Mouse (Mus musculus) heart, embryonic 14.5 days (tissue): Measurements from ENCODE around the gene Ankib1. TPM values are rescaled to one million over a fixed set of nuclear protein-coding genes. Genes with fewer than 3 reads are reported as not detected.

Experiments used
- ATAC-seq: fragments of 200-750 bp; cut with Nextera tagmentation; 2 replicates; pipeline ENCODE4 v1.8.0; 2017; ENCODE audit warnings: low read depth, moderate TSS enrichment; ENCODE audit not compliant: insufficient number of reproducible peaks, insufficient read depth, low FRiP score
- H3K27ac ChIP-seq, 2 experiments: fragments of 200-500 bp in 1 of 2; fragments of 300-500 bp in 1 of 2; sonication (generic) in 1 of 2; replicated peaks in 1 of 2; 2 replicates each; pipeline ENCODE4 v1.5.1; 2012 to 2014; ENCODE audit warnings: low read depth in 2 of 2, low read length in 2 of 2, control low read depth in 1 of 2, mild to moderate bottlenecking in 1 of 2, mixed read lengths in 1 of 2; ENCODE audit not compliant: control insufficient read depth in 1 of 2, insufficient read depth in 1 of 2
- H3K27me3 ChIP-seq: fragments of 300-500 bp; sonication (generic); 2 replicates; pipeline ENCODE4 v1.6.1; 2014; ENCODE audit warnings: mild to moderate bottlenecking, low read length, control low read depth; ENCODE audit not compliant: control insufficient read depth, insufficient read depth
- H3K36me3 ChIP-seq: fragments of 300-500 bp; sonication (generic); 2 replicates; pipeline ENCODE4 v1.6.1; 2014; ENCODE audit warnings: mild to moderate bottlenecking, control low read depth, low read length, mixed read lengths; ENCODE audit not compliant: control insufficient read depth, insufficient read depth
- H3K4me1 ChIP-seq, 2 experiments: fragments of 200-500 bp in 1 of 2; fragments of 300-500 bp in 1 of 2; sonication (generic) in 1 of 2; 2 replicates each; pipeline ENCODE4 v1.6.1; 2012 to 2014; ENCODE audit warnings: low read length in 2 of 2, control low read depth in 1 of 2, mixed read lengths in 1 of 2; ENCODE audit not compliant: control insufficient read depth in 2 of 2, insufficient read depth in 2 of 2
- H3K4me2 ChIP-seq: fragments of 300-500 bp; sonication (generic); 2 replicates; pipeline ENCODE4 v1.6.1; 2014; ENCODE audit warnings: mild to moderate bottlenecking, low read length
- H3K4me3 ChIP-seq, 2 experiments: fragments of 200-500 bp in 1 of 2; fragments of 300-500 bp in 1 of 2; sonication (generic) in 1 of 2; 2 replicates each; pipeline ENCODE4 v1.5.1; 2012 to 2014; ENCODE audit warnings: low read length in 2 of 2, mild to moderate bottlenecking in 2 of 2, control low read depth in 1 of 2, low read depth in 1 of 2, moderate library complexity in 1 of 2; ENCODE audit not compliant: control insufficient read depth in 1 of 2, insufficient read depth in 1 of 2
- H3K9ac ChIP-seq: fragments of 300-500 bp; sonication (generic); 2 replicates; pipeline ENCODE4 v1.6.1; 2014; ENCODE audit warnings: mild to moderate bottlenecking, low read length
- H3K9me3 ChIP-seq: fragments of 300-500 bp; sonication (generic); 2 replicates; pipeline ENCODE4 v1.6.1; 2016; ENCODE audit warnings: low read length, control low read depth; ENCODE audit not compliant: control insufficient read depth
- WGBS: fragments of 180-500 bp; shearing (Covaris S2); extraction: QIAGEN DNeasy Blood & Tissue Kit; methylation state at CpG from one replicate; pipeline ENCODE4 v1.1.7; 2014; 5-methylcytosine and 5-hydroxymethylcytosine counted together
- polyA plus RNA-seq: library from polyadenylated mRNA; unstranded; fragments of >200 nt; fragmentation: Nextera tagmentation; extraction: Ambion mirVana; gene quantifications from 2 replicates; pipeline ENCODE4 v1.2.1, GENCODE M21; 2014

Gene Ankib1
- polyA plus RNA-seq, 1 experiment from 2014 or later = 8.0 TPM

DNA sequence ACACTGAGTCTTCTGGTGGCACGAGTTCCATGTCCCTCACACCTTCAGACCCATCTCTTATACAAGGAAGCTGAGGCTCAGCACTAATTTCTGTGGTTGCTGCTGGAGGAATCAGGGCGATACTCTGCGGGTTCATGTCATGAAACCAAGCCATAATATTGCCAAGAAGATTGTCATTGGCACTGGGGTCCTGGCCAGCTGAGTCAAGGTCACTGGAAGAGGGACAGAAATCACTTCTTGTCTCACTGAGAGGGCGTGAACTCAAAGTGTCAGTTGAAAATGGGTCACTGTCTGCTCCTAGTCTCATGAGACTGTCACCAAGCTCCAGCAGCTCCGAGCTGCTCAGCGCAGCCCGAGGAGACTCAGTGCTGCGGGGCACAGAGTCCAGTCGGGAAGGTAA lies 109.8 kb downstream of the Ankib1 start:
- no peak for ATAC-seq

DNA sequence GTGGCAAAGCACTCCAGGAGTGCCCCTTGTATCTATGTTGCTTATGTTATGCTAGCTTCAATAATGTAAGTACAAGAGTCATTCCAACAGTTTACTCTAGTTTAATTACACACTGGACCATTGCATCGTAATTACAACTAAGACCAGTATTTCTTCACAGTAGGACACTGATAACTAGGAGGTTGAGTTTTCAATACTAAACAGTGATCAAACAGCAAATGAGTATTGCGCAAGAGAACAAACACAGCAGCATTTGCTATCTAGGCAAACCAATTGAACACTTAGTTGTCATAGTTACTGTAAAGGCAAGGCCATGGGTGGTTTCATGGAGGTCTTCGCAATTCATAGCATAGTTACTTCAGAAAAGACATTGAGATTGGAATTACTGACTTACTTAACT lies 111.4 kb downstream of the Ankib1 start:
- H3K4me1 ChIP-seq = no peaks in the 10 kb centered on the region
- H3K4me3 ChIP-seq = no peak overlapping the region
- no peak overlapping the region for H3K27ac ChIP-seq
- no peaks in the 10 kb centered on the region for H3K27me3 ChIP-seq
- ATAC-seq = no peak
- H3K36me3 ChIP-seq = peaks cover 56% of the 10 kb centered on the region
- H3K9ac ChIP-seq = no peak overlapping the region
- H3K4me2 ChIP-seq = no peak overlapping the region
- H3K9me3 ChIP-seq = no peaks in the 10 kb centered on the region
- WGBS = 96% methylated on average over 3 of the region's 3 CpGs

More for the DNA sequence above, 109.8 kb downstream of the Ankib1 start:
- Histone ChIP-seq H3K27me3 (no peaks in the 10 kb centered on the region), H3K4me1 (no peaks in the 10 kb centered on the region), H3K4me2 (no peak overlapping the region), H3K27ac (no peak overlapping the region), H3K9ac (no peak overlapping the region), H3K9me3 (no peaks in the 10 kb centered on the region), H3K4me3 (no peak overlapping the region), H3K36me3 (peaks cover 61% of the 10 kb centered on the region)
- 88% methylated on average over 9 of the region's 9 CpGs for WGBS

DNA sequence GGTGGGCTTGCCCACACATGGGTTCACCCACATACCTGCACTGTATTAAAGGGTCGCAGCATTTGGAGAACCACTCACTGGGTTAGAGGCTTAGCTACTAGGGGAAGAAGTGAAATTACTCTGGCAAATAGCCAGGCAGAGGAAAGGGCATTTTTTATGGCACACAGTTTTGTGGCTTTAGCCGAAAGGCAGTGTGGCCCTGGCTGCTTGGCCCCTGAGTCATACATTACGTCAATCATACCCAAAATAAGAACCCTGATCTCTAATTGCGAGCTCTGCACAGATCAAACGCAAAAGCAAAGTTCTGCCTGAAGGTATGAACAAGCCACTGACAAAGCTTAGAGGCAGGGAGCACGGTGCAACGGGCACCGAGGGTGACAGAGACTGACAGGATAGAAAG lies 114.4 kb downstream of the Ankib1 start:
- no peaks in the 10 kb centered on the region for H3K27me3 ChIP-seq
- H3K9ac ChIP-seq = no peak overlapping the region
- whole genome bisulfite sequencing = 88% methylated on average over 8 of the region's 8 CpGs
- peaks cover 38% of the 10 kb centered on the region for H3K36me3 ChIP-seq
- no peak overlapping the region for H3K4me2 ChIP-seq
- no peaks in the 10 kb centered on the region for H3K9me3 ChIP-seq
- ATAC-seq = no peak
- no peaks in the 10 kb centered on the region for H3K4me1 ChIP-seq
- H3K4me3 ChIP-seq = no peak overlapping the region
- no peak overlapping the region for H3K27ac ChIP-seq

DNA sequence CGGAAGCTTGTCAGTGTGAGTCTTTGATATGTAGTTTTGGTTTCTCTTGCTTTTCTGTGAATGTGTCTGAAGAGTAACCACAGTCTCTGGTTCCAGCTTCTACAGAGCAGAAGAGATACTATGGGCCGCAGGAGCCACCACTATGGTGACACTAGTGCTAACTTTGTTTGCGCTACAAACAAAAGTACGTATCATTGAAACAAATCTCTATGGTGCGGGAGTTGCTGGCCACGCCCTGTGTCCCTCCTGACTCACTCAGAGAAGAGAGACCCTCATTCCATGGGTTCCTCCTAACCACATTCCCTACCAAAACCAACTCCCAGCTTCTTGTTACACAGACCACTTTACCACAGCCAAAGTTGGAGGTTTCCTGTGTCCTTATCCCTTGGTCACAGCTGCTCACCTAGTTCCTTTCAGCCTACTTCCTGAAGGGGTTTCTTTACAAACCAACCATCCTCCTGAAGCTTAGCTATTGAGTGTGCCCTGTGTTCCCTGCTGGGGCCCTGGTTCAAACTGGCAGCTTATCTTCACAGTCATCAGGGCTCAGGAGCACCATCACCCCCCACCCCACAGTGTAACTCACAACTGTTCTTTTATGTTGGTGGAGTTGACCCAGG lies 132.7 kb downstream of the Ankib1 start:
- no peaks in the 10 kb centered on the region for H3K36me3 ChIP-seq
- H3K4me1 ChIP-seq = no peaks in the 10 kb centered on the region
- no peaks in the 10 kb centered on the region for H3K9me3 ChIP-seq
- no peak overlapping the region for H3K27ac ChIP-seq
- H3K27me3 ChIP-seq = no peaks in the 10 kb centered on the region
- ATAC-seq = no peak
- H3K4me2 ChIP-seq = no peak overlapping the region
- 86% methylated on average over 6 of the region's 6 CpGs for WGBS
- H3K4me3 ChIP-seq = no peak overlapping the region
- H3K9ac ChIP-seq = no peak overlapping the region

DNA sequence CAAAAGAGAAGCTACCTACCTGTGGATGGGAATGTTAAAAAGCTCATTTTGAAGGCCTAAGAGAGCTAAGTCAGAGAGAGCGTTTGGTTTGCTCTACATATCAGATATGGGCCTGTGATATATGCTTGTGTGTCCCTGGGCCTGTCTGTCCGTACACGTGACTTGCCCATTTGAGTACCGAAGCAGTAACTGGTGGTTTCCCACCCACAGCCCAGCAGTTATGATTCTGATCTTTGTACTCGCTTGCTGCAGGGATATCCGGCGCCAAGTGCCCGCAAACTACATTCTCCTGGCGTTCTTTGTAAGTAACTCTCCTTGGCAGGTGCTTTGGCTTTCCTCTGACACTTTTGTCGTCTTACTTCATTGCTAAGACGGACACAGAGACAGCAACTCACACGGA lies 136.1 kb downstream of the Ankib1 start:
- Histone ChIP-seq H3K4me2 (no peak overlapping the region), H3K9ac (no peak overlapping the region), H3K4me1 (no peaks in the 10 kb centered on the region), H3K4me3 (no peak overlapping the region), H3K9me3 (no peaks in the 10 kb centered on the region), H3K36me3 (no peaks in the 10 kb centered on the region), H3K27ac (no peak overlapping the region), H3K27me3 (no peaks in the 10 kb centered on the region)
- ATAC-seq = no peak
- WGBS = 81% methylated on average over 12 of the region's 12 CpGs

DNA sequence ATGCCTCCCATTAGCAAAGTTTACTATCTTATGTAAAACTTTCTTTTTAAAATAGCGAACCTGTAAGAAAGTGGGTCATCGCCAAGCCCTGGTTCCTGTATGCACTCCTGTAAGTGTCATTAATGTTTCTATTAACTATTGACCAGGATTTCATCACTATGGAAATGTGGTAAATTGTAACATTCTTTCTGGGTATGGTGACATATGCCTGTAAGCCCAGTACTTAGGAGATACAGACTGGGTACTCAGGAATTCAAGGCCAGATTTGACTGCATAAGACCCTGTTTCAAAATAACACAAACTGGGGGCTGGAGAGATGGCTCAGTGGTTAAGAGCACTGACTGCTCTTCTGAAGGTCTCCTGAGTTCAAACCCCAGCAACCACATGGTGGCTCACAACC lies 137.5 kb downstream of the Ankib1 start:
- Histone ChIP-seq H3K9me3 (no peaks in the 10 kb centered on the region), H3K27me3 (no peaks in the 10 kb centered on the region), H3K4me1 (no peaks in the 10 kb centered on the region), H3K27ac (no peak overlapping the region), H3K36me3 (no peaks in the 10 kb centered on the region), H3K4me2 (no peak overlapping the region), H3K4me3 (no peak overlapping the region), H3K9ac (no peak overlapping the region)
- ATAC-seq = no peak
- WGBS = 93% methylated on average over 2 of the region's 2 CpGs

DNA sequence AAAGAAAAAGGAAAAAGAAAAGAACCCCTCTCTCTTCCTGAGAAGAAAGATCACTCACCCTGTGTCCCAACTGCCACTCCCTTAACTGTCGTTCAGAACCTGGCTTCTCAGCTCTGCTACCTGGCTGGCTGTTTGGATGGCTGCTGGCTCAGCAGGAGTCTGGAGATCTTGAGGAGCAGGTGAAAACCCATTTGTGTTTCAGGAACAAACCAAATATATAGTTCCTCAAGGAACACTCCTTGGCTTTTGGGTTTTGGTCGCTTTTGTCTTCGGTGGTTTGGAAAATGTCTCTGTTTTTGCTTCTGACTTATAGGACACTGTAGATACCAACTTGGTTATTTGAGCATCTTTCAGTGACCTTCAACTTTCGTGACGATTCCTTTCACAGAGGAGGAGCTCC lies 145.6 kb downstream of the Ankib1 start, which contains the start of gene Gatad1:
Gene Gatad1 (minus strand): TSS at position 101 of the 400 bp plus-strand sequence.
- H3K9me3 ChIP-seq = 0 out of 2 replicates have a peak, but pooled peaks cover 3% of the 10 kb centered on the region
- H3K4me3 ChIP-seq = no peak within 1 kb of the TSS
- no peak for ATAC-seq
- no peak within 1 kb of the TSS for H3K9ac ChIP-seq
- 70% methylated on average over 5 of the region's 5 CpGs for WGBS
- H3K4me1 ChIP-seq = no peaks in the 10 kb centered on the region
- H3K27ac ChIP-seq = no peak within 1 kb of the TSS
- no peak within 1 kb of the TSS for H3K4me2 ChIP-seq
- no peaks in the 10 kb centered on the region for H3K36me3 ChIP-seq
- H3K27me3 ChIP-seq = no peaks in the 10 kb centered on the region

DNA sequence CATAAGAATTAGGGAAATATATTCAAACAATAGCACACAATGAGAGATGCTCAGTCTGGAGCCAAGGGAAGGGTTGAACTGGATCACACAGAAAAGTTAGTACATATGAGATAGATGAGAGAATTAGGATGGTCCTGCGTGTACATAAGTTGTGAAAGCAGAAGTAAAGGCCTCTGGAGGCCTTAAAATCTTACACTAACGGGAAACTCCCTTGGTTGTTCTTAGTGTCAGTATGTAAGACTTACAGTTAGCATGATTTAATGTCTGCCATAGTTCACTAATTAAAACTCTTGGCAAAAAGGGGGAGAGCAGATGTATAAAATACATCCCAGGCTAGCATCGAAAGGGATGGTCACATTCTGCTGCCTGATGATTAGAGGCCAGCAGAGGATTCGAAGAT lies 148.9 kb downstream of the Ankib1 start:
- WGBS = 82% methylated on average over 4 of the region's 4 CpGs
- Histone ChIP-seq H3K36me3 (no peaks in the 10 kb centered on the region), H3K27me3 (no peaks in the 10 kb centered on the region), H3K9me3 (0 out of 2 replicates have a peak, but pooled peaks cover under 1% of the 10 kb centered on the region), H3K9ac (no peak overlapping the region), H3K4me2 (no peak overlapping the region), H3K4me1 (no peaks in the 10 kb centered on the region), H3K4me3 (no peak overlapping the region), H3K27ac (no peak overlapping the region)
- ATAC-seq = no peak
